Mouse (Mus musculus) embryonic facial prominence, embryonic 13.5 days (tissue): ENCODE results near the gene Nav2. TPM values are rescaled to one million over a fixed set of nuclear protein-coding genes. Genes with fewer than 3 reads are reported as not detected.
A peak's percentile ranks its signal among the peaks of the same experiment; 100 is the strongest.

Experiments used
- ATAC-seq: fragments of 200-750 bp; cut with Nextera tagmentation; 2 replicates; pipeline ENCODE4 v1.8.0; 2017; ENCODE audit warnings: low read depth; ENCODE audit not compliant: insufficient number of reproducible peaks, insufficient read depth, low FRiP score, low TSS enrichment
- H3K27ac ChIP-seq: fragments of 300-500 bp; sonication (generic); 2 replicates; pipeline ENCODE4 v1.5.1; 2015; ENCODE audit warnings: moderate library complexity, mild to moderate bottlenecking, inconsistent platforms
- H3K27me3 ChIP-seq: fragments of 300-500 bp; sonication (generic); 2 replicates; pipeline ENCODE4 v1.6.1; 2015; ENCODE audit warnings: mild to moderate bottlenecking, inconsistent platforms
- H3K36me3 ChIP-seq: fragments of 300-500 bp; sonication (generic); 2 replicates; pipeline ENCODE4 v1.6.1; 2015; ENCODE audit warnings: mild to moderate bottlenecking, inconsistent platforms
- H3K4me1 ChIP-seq: fragments of 300-500 bp; sonication (generic); 2 replicates; pipeline ENCODE4 v1.6.1; 2015; ENCODE audit warnings: inconsistent platforms
- H3K4me2 ChIP-seq: fragments of 300-500 bp; sonication (generic); 2 replicates; pipeline ENCODE4 v1.6.1; 2015; ENCODE audit warnings: moderate library complexity, mild to moderate bottlenecking, inconsistent platforms
- H3K4me3 ChIP-seq: fragments of 300-500 bp; sonication (generic); 2 replicates; pipeline ENCODE4 v1.5.1; 2015; ENCODE audit warnings: mild to moderate bottlenecking, inconsistent platforms
- H3K9ac ChIP-seq: fragments of 300-500 bp; sonication (generic); 2 replicates; pipeline ENCODE4 v1.6.1; 2015; ENCODE audit warnings: mild to moderate bottlenecking, inconsistent platforms
- H3K9me3 ChIP-seq: fragments of 300-500 bp; sonication (generic); 2 replicates; pipeline ENCODE4 v1.6.1; 2016; ENCODE audit warnings: inconsistent platforms
- WGBS: fragments of 180-500 bp; shearing (Covaris S2); methylation state at CpG from one replicate; pipeline ENCODE4 v1.1.7; 2015; ENCODE audit warnings: mixed read lengths; 5-methylcytosine and 5-hydroxymethylcytosine counted together
- polyA plus RNA-seq: library from polyadenylated mRNA; unstranded; fragments of >200 nt; fragmentation: Nextera tagmentation; extraction: Ambion mirVana; gene quantifications from 2 replicates; pipeline ENCODE4 v1.2.1, GENCODE M21; 2015

The Nav2 gene
- polyA plus RNA-seq, 1 experiment from 2014 or later, result 22.1 TPM

- Histone ChIP-seq H3K9ac (no peak overlapping the region), H3K9me3 (no peaks in the 10 kb centered on the region), H3K4me2 (no peak overlapping the region), H3K4me3 (no peak overlapping the region), H3K4me1 (peaks cover 11% of the 10 kb centered on the region), H3K27me3 (no peaks in the 10 kb centered on the region), H3K27ac (no peak overlapping the region), H3K36me3 (peaks cover 53% of the 10 kb centered on the region)
- WGBS, result 89% methylated on average over 2 of the region's 2 CpGs
- ATAC-seq, result no peak
Observed at GRCm38 (mm10) chr7:49571606-49572005, 663.1 kb downstream of the Nav2 start.

- Histone ChIP-seq H3K4me1 (peaks cover 14% of the 10 kb centered on the region), H3K9ac (no peak overlapping the region), H3K4me3 (no peak overlapping the region), H3K9me3 (no peaks in the 10 kb centered on the region), H3K27ac (no peak overlapping the region), H3K4me2 (no peak overlapping the region), H3K27me3 (no peaks in the 10 kb centered on the region), H3K36me3 (peaks cover 76% of the 10 kb centered on the region)
- 91% methylated on average over 9 of the region's 9 CpGs for WGBS
- no peak for ATAC-seq
Observed at GRCm38 (mm10) chr7:49575226-49575625, 666.7 kb downstream of the Nav2 start.

GRCm38 (mm10) chr7:49577096-49577495 is 668.6 kb downstream of the Nav2 start:
- WGBS, result 64% methylated on average over 2 of the region's 2 CpGs
- no peak overlapping the region for H3K9ac ChIP-seq
- no peaks in the 10 kb centered on the region for H3K9me3 ChIP-seq
- no peak overlapping the region for H3K4me3 ChIP-seq
- H3K27me3 ChIP-seq, result no peaks in the 10 kb centered on the region
- peaks cover 14% of the 10 kb centered on the region for H3K4me1 ChIP-seq
- ATAC-seq, result no peak
- H3K4me2 ChIP-seq, result no peak overlapping the region
- no peak overlapping the region for H3K27ac ChIP-seq
- peaks cover 68% of the 10 kb centered on the region for H3K36me3 ChIP-seq

GRCm38 (mm10) chr7:49581951-49582350 is 673.4 kb downstream of the Nav2 start:
- no peak overlapping the region for H3K9ac ChIP-seq
- peaks cover 15% of the 10 kb centered on the region; the same call in 1 of the 2 replicates for H3K4me1 ChIP-seq
- no peak overlapping the region for H3K4me3 ChIP-seq
- peaks cover 65% of the 10 kb centered on the region for H3K36me3 ChIP-seq
- no peaks in the 10 kb centered on the region for H3K27me3 ChIP-seq
- no peak overlapping the region for H3K27ac ChIP-seq
- 84% methylated on average over 2 of the region's 2 CpGs for WGBS
- no peak for ATAC-seq
- H3K9me3 ChIP-seq, result no peaks in the 10 kb centered on the region
- no peak overlapping the region for H3K4me2 ChIP-seq

GRCm38 (mm10) chr7:49582551-49582950 is 674.0 kb downstream of the Nav2 start:
- no peak overlapping the region for H3K27ac ChIP-seq
- WGBS, result 78% methylated on average over 7 of the region's 7 CpGs
- peaks cover 63% of the 10 kb centered on the region for H3K36me3 ChIP-seq
- H3K27me3 ChIP-seq, result no peaks in the 10 kb centered on the region
- H3K9ac ChIP-seq, result no peak overlapping the region
- no peak overlapping the region for H3K4me2 ChIP-seq
- no peak for ATAC-seq
- peaks cover 15% of the 10 kb centered on the region; the same call in 1 of the 2 replicates for H3K4me1 ChIP-seq
- no peaks in the 10 kb centered on the region for H3K9me3 ChIP-seq
- H3K4me3 ChIP-seq, result no peak overlapping the region

- 89% methylated on average over 6 of the region's 6 CpGs for whole genome bisulfite sequencing
- no peak overlapping the region for H3K4me2 ChIP-seq
- H3K4me3 ChIP-seq, result no peak overlapping the region
Observed at GRCm38 (mm10) chr7:49583176-49583575, 674.7 kb downstream of the Nav2 start.

GRCm38 (mm10) chr7:49586530-49587120 is 678.1 kb downstream of the Nav2 start:
- H3K4me3 ChIP-seq, result no peak overlapping the region
- ATAC-seq, result no peak
- H3K4me2 ChIP-seq, result no peak overlapping the region
- WGBS, result 57% methylated on average over 5 of the region's 5 CpGs
- H3K9me3 ChIP-seq, result no peaks in the 10 kb centered on the region
- no peak overlapping the region for H3K9ac ChIP-seq
- H3K27me3 ChIP-seq, result no peaks in the 10 kb centered on the region
- H3K27ac ChIP-seq, result 0 out of 2 replicates have a peak overlapping the region, but pooled peaks have one; percentile 51
- H3K4me1 ChIP-seq, result peaks cover 9% of the 10 kb centered on the region; the same call in 1 of the 2 replicates
- peaks cover 62% of the 10 kb centered on the region for H3K36me3 ChIP-seq

More at GRCm38 (mm10) chr7:49583176-49583575, 674.7 kb downstream of the Nav2 start:
- ATAC-seq, result no peak
- peaks cover 15% of the 10 kb centered on the region; the same call in 1 of the 2 replicates for H3K4me1 ChIP-seq
- peaks cover 64% of the 10 kb centered on the region for H3K36me3 ChIP-seq
- no peaks in the 10 kb centered on the region for H3K27me3 ChIP-seq
- H3K27ac ChIP-seq, result no peak overlapping the region
- no peak overlapping the region for H3K9ac ChIP-seq
- no peaks in the 10 kb centered on the region for H3K9me3 ChIP-seq

GRCm38 (mm10) chr7:49589635-49590034 is 681.1 kb downstream of the Nav2 start:
- no peak overlapping the region for H3K27ac ChIP-seq
- no peak overlapping the region for H3K4me2 ChIP-seq
- 89% methylated on average over 8 of the region's 8 CpGs for WGBS
- peaks cover 9% of the 10 kb centered on the region; the same call in 1 of the 2 replicates for H3K4me1 ChIP-seq
- H3K36me3 ChIP-seq, result peaks cover 69% of the 10 kb centered on the region
- H3K9ac ChIP-seq, result no peak overlapping the region
- no peak for ATAC-seq
- no peaks in the 10 kb centered on the region for H3K27me3 ChIP-seq
- no peak overlapping the region for H3K4me3 ChIP-seq
- H3K9me3 ChIP-seq, result no peaks in the 10 kb centered on the region

GRCm38 (mm10) chr7:49597776-49598175 is 689.3 kb downstream of the Nav2 start:
- Histone ChIP-seq H3K9ac (no peak overlapping the region), H3K9me3 (no peaks in the 10 kb centered on the region), H3K4me2 (no peak overlapping the region), H3K27ac (no peak overlapping the region), H3K4me1 (peaks cover 3% of the 10 kb centered on the region; the same call in 1 of the 2 replicates), H3K27me3 (no peaks in the 10 kb centered on the region), H3K36me3 (peaks cover 71% of the 10 kb centered on the region), H3K4me3 (no peak overlapping the region)
- 76% methylated on average over 3 of the region's 3 CpGs for WGBS
- no peak for ATAC-seq

GRCm38 (mm10) chr7:49598225-49598624 is 689.7 kb downstream of the Nav2 start:
- Histone ChIP-seq H3K27me3 (no peaks in the 10 kb centered on the region), H3K27ac (no peak overlapping the region), H3K4me1 (peaks cover 3% of the 10 kb centered on the region; the same call in 1 of the 2 replicates), H3K9me3 (no peaks in the 10 kb centered on the region), H3K4me2 (no peak overlapping the region), H3K9ac (no peak overlapping the region), H3K36me3 (peaks cover 69% of the 10 kb centered on the region), H3K4me3 (no peak overlapping the region)
- 95% methylated on average over 13 of the region's 13 CpGs for WGBS
- ATAC-seq, result no peak

- H3K36me3 ChIP-seq, result peaks cover 60% of the 10 kb centered on the region
- H3K27ac ChIP-seq, result no peak overlapping the region
Observed at GRCm38 (mm10) chr7:49599950-49600349, 691.4 kb downstream of the Nav2 start.

GRCm38 (mm10) chr7:49601191-49601975 is 692.9 kb downstream of the Nav2 start:
- Histone ChIP-seq H3K9me3 (no peaks in the 10 kb centered on the region), H3K27me3 (no peaks in the 10 kb centered on the region), H3K4me2 (no peak overlapping the region), H3K9ac (no peak overlapping the region), H3K4me3 (no peak overlapping the region), H3K27ac (no peak overlapping the region), H3K4me1 (peaks cover 3% of the 10 kb centered on the region; the same call in 1 of the 2 replicates), H3K36me3 (peaks cover 61% of the 10 kb centered on the region)
- WGBS, result 45% methylated on average over 13 of the region's 13 CpGs
- no peak for ATAC-seq

More at GRCm38 (mm10) chr7:49599950-49600349, 691.4 kb downstream of the Nav2 start:
- H3K4me1 ChIP-seq, result peaks cover 3% of the 10 kb centered on the region; the same call in 1 of the 2 replicates
- H3K4me2 ChIP-seq, result no peak overlapping the region
- no peaks in the 10 kb centered on the region for H3K9me3 ChIP-seq
- H3K4me3 ChIP-seq, result no peak overlapping the region
- no peaks in the 10 kb centered on the region for H3K27me3 ChIP-seq
- ATAC-seq, result no peak
- 91% methylated on average over 3 of the region's 3 CpGs for WGBS
- H3K9ac ChIP-seq, result no peak overlapping the region
